Mouse (Mus musculus): ENCODE measurements around the gene Hhatl. TPM values are rescaled to one million over a fixed set of nuclear protein-coding genes. Genes with fewer than 3 reads are reported as not detected.
A peak's percentile ranks its signal among the peaks of the same experiment; 100 is the strongest.

Gene Hhatl
- polyA plus RNA-seq, 1 experiment from 2014 or later = 0.50 TPM

DNA sequence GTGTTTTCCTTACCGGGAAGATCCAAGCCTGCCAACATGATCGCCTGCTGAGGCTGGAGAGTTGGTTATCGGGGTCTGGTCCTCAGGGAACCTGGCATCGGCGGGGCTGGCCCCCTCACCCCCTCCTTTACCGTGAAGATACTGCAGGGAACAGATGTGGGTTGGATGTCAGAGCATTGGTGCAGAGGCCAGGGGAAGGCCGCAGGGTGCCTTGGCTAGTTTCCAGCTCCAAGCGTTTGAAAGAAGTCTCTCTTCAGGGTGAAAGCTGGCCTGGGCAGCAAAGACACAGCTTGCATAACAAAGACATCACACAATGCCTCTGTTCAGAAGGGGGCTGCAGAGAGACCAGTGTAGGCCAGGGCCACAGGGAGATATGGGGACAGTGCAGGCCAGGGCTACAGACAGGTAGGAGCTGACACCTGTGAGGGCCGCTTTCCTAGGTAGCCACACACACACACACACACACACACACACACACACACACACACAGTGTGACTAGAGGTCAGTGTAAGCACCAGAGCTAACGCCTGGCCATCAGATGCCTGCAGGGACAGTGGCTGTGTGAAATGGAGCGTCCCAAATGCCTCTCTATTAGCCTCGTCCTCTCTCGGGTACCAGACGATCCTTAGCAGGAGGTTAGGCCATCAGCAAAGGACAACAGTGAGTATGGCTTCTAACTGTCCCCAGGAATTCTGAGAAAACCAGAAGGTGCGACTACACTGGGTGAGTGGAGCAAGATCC is 17.9 kb upstream of the Hhatl start:
- Histone ChIP-seq H3K9ac (ENCODE audit: low read depth, low read length) (peak overlapping the region; percentile 0; the same call in 1 of the 2 replicates), H3K4me3 (ENCODE audit: low read length) (no peak overlapping the region), H3K27ac (ENCODE audit: low read depth, low read length) (peak overlapping the region; percentile 68), H3K9me3 (ENCODE audit: control insufficient read depth, low read length) (no peaks in the 10 kb centered on the region), H3K4me1 (ENCODE audit: control insufficient read depth, insufficient read depth, low read depth, low read length) (peaks cover 18% of the 10 kb centered on the region), H3K27me3 (replicated peaks; ENCODE audit: control insufficient read depth, insufficient read depth, low read length) (no peaks in the 10 kb centered on the region), H3K4me2 (ENCODE audit: low read length) (no peak overlapping the region), H3K36me3 (ENCODE audit: control insufficient read depth, insufficient read depth, low read length) (no peaks in the 10 kb centered on the region)
- ATAC-seq = peak; percentile 85
- 10% methylated on average over 15 of the region's 15 CpGs for WGBS

DNA sequence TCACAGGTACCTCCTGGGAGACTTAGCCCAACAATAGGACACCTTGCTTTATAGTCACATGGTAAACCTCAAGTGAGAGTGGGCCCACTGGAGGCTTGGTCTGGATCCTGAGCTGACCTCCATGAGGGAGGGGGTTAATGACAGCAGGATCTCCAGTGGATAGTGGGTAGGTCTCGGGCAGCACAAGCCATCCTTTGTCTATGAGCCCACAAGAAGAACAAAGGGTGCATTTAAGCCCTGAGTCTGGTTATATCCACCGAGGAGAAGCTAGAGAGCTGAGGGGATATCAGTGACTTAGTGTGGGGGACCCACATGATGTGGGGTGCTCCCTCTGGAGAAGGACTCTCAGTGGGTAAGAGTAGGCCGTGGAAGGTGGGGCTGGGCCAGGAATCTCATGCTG is 16.2 kb upstream of the Hhatl start:
- Histone ChIP-seq H3K4me3 (ENCODE audit: low read length) (no peak overlapping the region), H3K4me2 (ENCODE audit: low read length) (no peak overlapping the region), H3K36me3 (ENCODE audit: control insufficient read depth, insufficient read depth, low read length) (no peaks in the 10 kb centered on the region), H3K9ac (ENCODE audit: low read depth, low read length) (no peak overlapping the region), H3K9me3 (ENCODE audit: control insufficient read depth, low read length) (no peaks in the 10 kb centered on the region), H3K27ac (ENCODE audit: low read depth, low read length) (no peak overlapping the region), H3K4me1 (ENCODE audit: control insufficient read depth, insufficient read depth, low read depth, low read length) (peaks cover 18% of the 10 kb centered on the region), H3K27me3 (replicated peaks; ENCODE audit: control insufficient read depth, insufficient read depth, low read length) (no peaks in the 10 kb centered on the region)
- 49% methylated on average over 3 of the region's 3 CpGs for WGBS
- ATAC-seq = 0 out of 2 replicates have a peak, but pooled peaks have one; percentile 7

DNA sequence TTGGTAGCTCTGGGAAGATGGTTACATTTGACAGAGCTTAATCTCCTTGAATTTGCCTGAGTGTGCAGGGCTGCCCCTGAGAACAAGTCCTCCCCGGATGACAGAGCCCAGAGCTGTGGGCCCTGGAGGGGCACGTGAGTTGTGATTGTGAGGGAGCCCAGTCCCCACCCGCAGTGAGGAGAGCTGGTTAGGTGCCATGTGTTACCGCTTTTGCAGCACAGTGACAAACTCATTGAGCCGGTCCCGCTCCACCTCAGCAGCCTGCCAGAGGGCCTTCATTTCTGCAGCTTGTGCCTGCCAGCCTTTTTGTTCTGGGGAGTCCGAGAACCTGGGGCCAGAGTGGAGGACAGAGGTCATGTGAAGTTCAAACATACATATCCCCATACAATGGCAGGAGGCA is 15.6 kb upstream of the Hhatl start:
- WGBS = 54% methylated on average over 7 of the region's 7 CpGs
- ATAC-seq = no peak
- Histone ChIP-seq H3K9ac (ENCODE audit: low read depth, low read length) (no peak overlapping the region), H3K27me3 (replicated peaks; ENCODE audit: control insufficient read depth, insufficient read depth, low read length) (no peaks in the 10 kb centered on the region), H3K27ac (ENCODE audit: low read depth, low read length) (no peak overlapping the region), H3K4me1 (ENCODE audit: control insufficient read depth, insufficient read depth, low read depth, low read length) (peaks cover 18% of the 10 kb centered on the region), H3K9me3 (ENCODE audit: control insufficient read depth, low read length) (no peaks in the 10 kb centered on the region), H3K4me2 (ENCODE audit: low read length) (no peak overlapping the region), H3K4me3 (ENCODE audit: low read length) (no peak overlapping the region), H3K36me3 (ENCODE audit: control insufficient read depth, insufficient read depth, low read length) (no peaks in the 10 kb centered on the region)

DNA sequence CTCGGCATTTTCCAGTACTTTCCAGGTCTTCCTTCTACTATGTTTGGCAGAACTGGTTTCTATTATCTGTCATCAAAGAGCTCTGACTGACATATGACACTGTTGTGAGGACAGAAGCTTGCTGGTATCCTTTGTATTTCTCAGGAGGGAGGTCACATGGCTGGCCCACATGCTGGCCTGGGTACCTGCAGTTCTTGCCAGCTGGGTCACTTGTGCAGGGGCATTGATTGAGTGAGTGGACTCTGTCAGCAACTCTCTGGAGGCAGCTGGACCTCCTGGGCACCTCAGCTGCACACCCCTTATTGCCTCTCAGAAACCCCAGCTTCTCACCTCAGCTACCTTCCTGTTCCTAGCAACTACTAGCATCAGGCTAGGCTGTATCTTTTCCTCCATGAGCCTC is 15.2 kb upstream of the Hhatl start:
- no peak overlapping the region for H3K27ac ChIP-seq (ENCODE audit: low read depth, low read length)
- H3K27me3 ChIP-seq (replicated peaks; ENCODE audit: control insufficient read depth, insufficient read depth, low read length) = no peaks in the 10 kb centered on the region

DNA sequence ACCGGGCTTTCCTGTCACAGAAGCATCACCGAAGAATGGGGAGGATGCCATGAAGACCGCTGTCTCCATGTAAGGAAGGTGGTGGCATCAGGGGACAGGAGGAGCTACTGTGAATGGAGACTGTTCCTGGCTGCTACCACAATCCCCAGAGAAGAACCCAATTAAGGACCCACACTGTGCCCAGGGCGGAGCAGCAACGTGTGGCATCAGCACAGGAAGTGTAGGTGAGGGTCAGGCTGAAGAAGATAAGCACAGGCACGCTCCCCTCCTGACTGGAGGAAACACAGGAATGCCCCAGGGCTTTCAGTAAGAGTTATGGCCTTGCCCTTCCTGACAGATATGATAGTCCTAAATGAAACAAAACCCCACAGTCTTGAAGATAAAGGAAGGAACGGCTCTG is 10.4 kb upstream of the Hhatl start:
- Histone ChIP-seq H3K36me3 (ENCODE audit: control insufficient read depth, insufficient read depth, low read length) (no peaks in the 10 kb centered on the region), H3K27me3 (replicated peaks; ENCODE audit: control insufficient read depth, insufficient read depth, low read length) (no peaks in the 10 kb centered on the region), H3K9ac (ENCODE audit: low read depth, low read length) (no peak overlapping the region), H3K4me3 (ENCODE audit: low read length) (no peak overlapping the region), H3K4me1 (ENCODE audit: control insufficient read depth, insufficient read depth, low read depth, low read length) (peaks cover 2% of the 10 kb centered on the region; the same call in 1 of the 2 replicates), H3K27ac (ENCODE audit: low read depth, low read length) (no peak overlapping the region), H3K4me2 (ENCODE audit: low read length) (no peak overlapping the region), H3K9me3 (ENCODE audit: control insufficient read depth, low read length) (no peaks in the 10 kb centered on the region)
- WGBS = 80% methylated on average over 7 of the region's 7 CpGs
- no peak for ATAC-seq

More for the DNA sequence above, 15.2 kb upstream of the Hhatl start:
- Histone ChIP-seq H3K4me1 (ENCODE audit: control insufficient read depth, insufficient read depth, low read depth, low read length) (peaks cover 18% of the 10 kb centered on the region), H3K36me3 (ENCODE audit: control insufficient read depth, insufficient read depth, low read length) (no peaks in the 10 kb centered on the region), H3K9me3 (ENCODE audit: control insufficient read depth, low read length) (no peaks in the 10 kb centered on the region), H3K4me2 (ENCODE audit: low read length) (no peak overlapping the region), H3K9ac (ENCODE audit: low read depth, low read length) (no peak overlapping the region), H3K4me3 (ENCODE audit: low read length) (no peak overlapping the region)
- no peak for ATAC-seq
- WGBS = 57% methylated on average over 1 of the region's 1 CpGs

DNA sequence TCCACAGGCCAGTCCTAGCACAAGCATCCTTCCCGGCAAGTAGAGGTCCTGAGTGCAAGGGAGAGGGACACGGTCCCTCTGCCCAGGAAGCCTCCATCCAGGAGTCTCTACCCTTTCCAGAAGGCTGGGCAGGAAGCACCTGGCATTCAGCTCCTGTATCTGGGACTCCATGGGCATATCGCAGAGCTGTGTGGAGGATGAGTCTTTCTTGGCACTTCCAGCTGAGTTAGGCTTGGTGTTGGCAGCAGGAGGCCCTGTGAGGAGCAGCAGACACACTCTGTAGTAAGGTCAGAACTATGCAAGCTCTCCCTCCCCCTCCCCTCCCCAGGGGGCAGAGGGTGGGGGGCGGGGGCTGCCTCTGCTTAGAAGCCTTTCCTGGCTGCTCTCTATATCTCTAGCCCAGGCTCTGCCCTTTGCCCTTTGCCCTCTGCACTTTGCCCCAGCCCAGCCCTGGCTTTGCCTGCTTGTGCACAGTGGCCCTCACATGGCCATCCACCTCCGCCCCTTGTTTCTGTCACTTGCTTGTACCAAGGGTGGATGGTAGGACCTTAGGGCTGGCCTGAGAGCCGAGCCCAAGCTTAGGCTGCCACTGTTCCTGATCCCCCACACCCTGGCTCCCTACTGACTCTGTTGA is 6.7 kb upstream of the Hhatl start:
- no peaks in the 10 kb centered on the region for H3K9me3 ChIP-seq (ENCODE audit: control insufficient read depth, low read length)
- no peak for ATAC-seq
- H3K9ac ChIP-seq (ENCODE audit: low read depth, low read length) = no peak overlapping the region
- no peak overlapping the region for H3K4me3 ChIP-seq (ENCODE audit: low read length)
- no peak overlapping the region for H3K4me2 ChIP-seq (ENCODE audit: low read length)
- 49% methylated on average over 6 of the region's 6 CpGs for WGBS
- no peaks in the 10 kb centered on the region; the same call in 1 of the 2 replicates for H3K4me1 ChIP-seq (ENCODE audit: control insufficient read depth, insufficient read depth, low read depth, low read length)
- no peaks in the 10 kb centered on the region for H3K27me3 ChIP-seq (replicated peaks; ENCODE audit: control insufficient read depth, insufficient read depth, low read length)
- no peaks in the 10 kb centered on the region for H3K36me3 ChIP-seq (ENCODE audit: control insufficient read depth, insufficient read depth, low read length)
- no peak overlapping the region for H3K27ac ChIP-seq (ENCODE audit: low read depth, low read length)

DNA sequence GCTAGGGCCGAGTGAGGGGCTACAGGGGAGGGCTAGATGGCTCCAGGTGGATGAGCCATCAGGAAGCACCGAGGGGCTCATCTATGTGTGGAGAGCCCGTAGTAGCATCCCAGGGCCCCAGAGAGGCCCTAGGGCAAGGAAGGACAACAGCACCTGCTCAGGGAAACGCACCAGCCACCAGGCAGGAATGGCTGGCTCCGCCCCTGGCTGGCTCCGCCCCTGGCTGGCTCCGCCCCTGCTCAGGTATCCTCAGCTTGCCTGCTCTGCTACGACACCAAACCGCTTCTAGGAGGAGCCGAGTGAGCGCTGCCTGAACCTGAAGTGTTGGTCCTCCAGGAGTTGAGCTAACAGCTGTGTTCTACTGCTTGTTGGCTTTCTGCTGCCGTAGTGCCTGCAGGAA is 5.4 kb upstream of the Hhatl start:
- no peaks in the 10 kb centered on the region for H3K36me3 ChIP-seq (ENCODE audit: control insufficient read depth, insufficient read depth, low read length)
- WGBS = 33% methylated on average over 12 of the region's 12 CpGs

DNA sequence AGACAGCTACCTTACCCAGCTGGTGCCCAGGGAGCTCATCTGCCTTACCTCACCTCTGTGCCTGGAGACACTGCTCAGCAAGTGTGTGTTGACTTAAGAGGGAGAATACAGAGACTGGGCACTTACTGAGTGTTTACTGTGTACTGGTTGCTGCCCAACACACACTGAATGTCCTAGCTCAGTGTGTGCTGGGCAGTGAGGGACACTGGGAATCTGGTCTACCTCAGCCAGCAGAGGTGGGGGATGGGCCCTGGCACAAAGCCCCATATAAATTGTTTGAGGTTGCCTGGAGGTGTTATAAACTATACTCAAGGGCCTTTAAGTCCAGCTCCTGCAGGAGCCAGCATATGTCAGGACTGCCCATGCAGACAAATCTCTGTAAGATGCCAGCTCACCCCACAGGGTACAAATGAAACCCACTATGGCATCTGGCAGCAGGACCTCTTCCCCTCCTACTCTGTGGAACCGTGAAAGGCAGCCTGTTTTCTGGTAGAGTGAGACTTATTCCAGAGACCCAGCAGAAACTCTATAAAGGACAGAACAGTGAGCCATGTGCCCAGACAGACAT is 2.7 kb upstream of the Hhatl start:
- no peak overlapping the region for H3K4me2 ChIP-seq (ENCODE audit: low read length)

More for the DNA sequence above, 5.4 kb upstream of the Hhatl start:
- no peak for ATAC-seq
- H3K27me3 ChIP-seq (replicated peaks; ENCODE audit: control insufficient read depth, insufficient read depth, low read length) = no peaks in the 10 kb centered on the region
- no peaks in the 10 kb centered on the region; the same call in 1 of the 2 replicates for H3K4me1 ChIP-seq (ENCODE audit: control insufficient read depth, insufficient read depth, low read depth, low read length)
- H3K27ac ChIP-seq (ENCODE audit: low read depth, low read length) = no peak overlapping the region
- no peak overlapping the region for H3K4me2 ChIP-seq (ENCODE audit: low read length)
- no peak overlapping the region for H3K4me3 ChIP-seq (ENCODE audit: low read length)
- no peaks in the 10 kb centered on the region for H3K9me3 ChIP-seq (ENCODE audit: control insufficient read depth, low read length)
- no peak overlapping the region for H3K9ac ChIP-seq (ENCODE audit: low read depth, low read length)

DNA sequence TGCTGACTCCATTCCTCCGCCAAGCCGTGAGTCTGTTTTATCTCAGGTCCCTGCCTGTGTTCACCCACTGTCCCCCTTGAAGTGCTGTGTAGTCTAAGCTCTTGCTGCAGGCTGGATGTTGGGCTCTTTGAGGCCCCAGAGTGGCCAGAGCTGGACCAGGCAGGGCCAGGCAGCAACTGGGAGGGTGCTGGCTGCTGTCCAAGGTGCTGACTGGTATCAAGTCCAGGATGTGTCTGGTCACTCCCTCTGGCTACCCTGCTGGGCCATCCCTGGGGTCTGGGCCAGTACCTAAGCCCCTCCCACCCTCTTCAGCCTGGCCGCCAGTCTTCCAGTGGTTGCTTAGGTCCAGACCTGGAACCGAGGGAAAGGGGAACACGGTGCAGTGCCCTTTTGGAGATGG is 1.1 kb downstream of the Hhatl start:
- Histone ChIP-seq H3K9me3 (ENCODE audit: control insufficient read depth, low read length) (no peaks in the 10 kb centered on the region), H3K27ac (ENCODE audit: low read depth, low read length) (no peak overlapping the region), H3K4me1 (ENCODE audit: control insufficient read depth, insufficient read depth, low read depth, low read length) (peaks cover 2% of the 10 kb centered on the region; the same call in 1 of the 2 replicates), H3K36me3 (ENCODE audit: control insufficient read depth, insufficient read depth, low read length) (no peaks in the 10 kb centered on the region), H3K27me3 (replicated peaks; ENCODE audit: control insufficient read depth, insufficient read depth, low read length) (peaks cover 2% of the 10 kb centered on the region; the same call in 1 of the 2 replicates), H3K4me3 (ENCODE audit: low read length) (no peak overlapping the region), H3K4me2 (ENCODE audit: low read length) (no peak overlapping the region), H3K9ac (ENCODE audit: low read depth, low read length) (no peak overlapping the region)
- no peak for ATAC-seq
- WGBS = 21% methylated on average over 5 of the region's 5 CpGs

More for the DNA sequence above, 2.7 kb upstream of the Hhatl start:
- H3K27ac ChIP-seq (ENCODE audit: low read depth, low read length) = no peak overlapping the region
- H3K9ac ChIP-seq (ENCODE audit: low read depth, low read length) = no peak overlapping the region
- H3K36me3 ChIP-seq (ENCODE audit: control insufficient read depth, insufficient read depth, low read length) = no peaks in the 10 kb centered on the region
- 0 out of 2 replicates have a peak, but pooled peaks cover 2% of the 10 kb centered on the region for H3K27me3 ChIP-seq (replicated peaks; ENCODE audit: control insufficient read depth, insufficient read depth, low read length)
- peaks cover 2% of the 10 kb centered on the region; the same call in 1 of the 2 replicates for H3K4me1 ChIP-seq (ENCODE audit: control insufficient read depth, insufficient read depth, low read depth, low read length)
- H3K9me3 ChIP-seq (ENCODE audit: control insufficient read depth, low read length) = no peaks in the 10 kb centered on the region
- WGBS = 29% methylated on average over 1 of the region's 1 CpGs
- ATAC-seq = peak; percentile 67
- no peak overlapping the region for H3K4me3 ChIP-seq (ENCODE audit: low read length)

All from hindbrain, embryonic 16.5 days (tissue).